8 mouse cellular contexts compared by ENCODE assay signal in the genomic region with DNA sequence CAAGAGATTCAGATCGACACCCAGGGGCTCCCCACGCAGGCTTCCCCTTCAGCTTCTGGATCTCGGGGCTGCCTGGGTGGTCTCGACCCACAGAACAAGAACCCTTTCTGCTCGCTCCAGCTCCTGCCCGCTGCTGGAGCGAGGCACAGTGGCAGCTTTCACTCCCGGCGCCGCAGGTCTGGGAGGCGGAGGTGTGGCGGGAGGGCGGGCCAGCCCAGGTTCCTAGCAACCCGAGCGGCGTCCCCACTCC. TPM values are rescaled to one million over a fixed set of nuclear protein-coding genes. Genes with fewer than 3 reads are reported as not detected.
DNase-seq lines count a peak whose midpoint lies in the region; ATAC-seq and TF ChIP-seq lines count a peak whose summit lies in the region.

No protein-coding gene starts in this region.

- H3K4me1 ChIP-seq in spleen, adult 2 months (ENCODE audit: control insufficient read depth, insufficient read depth, insufficient read length) = peaks cover 16% of the 10 kb centered on the region; the same call in 1 of the 2 replicates
- peaks cover 69% of the 10 kb centered on the region for H3K4me1 ChIP-seq in hindbrain, embryonic 10.5 days (replicated peaks)
- H3K4me1 ChIP-seq in lung, embryonic 16.5 days (replicated peaks; ENCODE audit: control insufficient read depth, insufficient read depth, low read length) = peaks cover 22% of the 10 kb centered on the region

- H3K27ac ChIP-seq in spleen, adult 2 months (ENCODE audit: insufficient read depth, low read length) = no peak overlapping the region
- H3K27ac ChIP-seq in hindbrain, embryonic 10.5 days = peak overlapping the region; percentile 97
- H3K27ac ChIP-seq in lung, embryonic 16.5 days (ENCODE audit: low read length) = peak overlapping the region; percentile 91

- TF ChIP-seq CTCF in spleen, adult 2 months (IDR thresholded peaks at IDR 0.05; ENCODE audit: extremely low read depth, insufficient read depth, insufficient read length, insufficient replicate concordance) = no peak

- under 1% methylated on average over 16 of the region's 16 CpGs for WGBS in spleen, adult 2 months
- WGBS in hindbrain, embryonic 10.5 days = under 1% methylated on average over 16 of the region's 16 CpGs
- under 1% methylated on average over 16 of the region's 16 CpGs for WGBS in lung, embryonic 16.5 days

- peak; percentile 49 for DNase-seq in adrenal gland, postnatal 25 days
- DNase-seq in adrenal gland, postnatal 4 days (ENCODE audit: low spot score in 2 of 2) = no peak
- peak in 1 of 2 experiments; percentile 15 for DNase-seq in spleen, adult 2 months (ENCODE audit: low read depth in 1 of 2, low spot score in 2 of 2)
- DNase-seq in spleen, postnatal 36 days (ENCODE audit: low spot score in 2 of 2) = no peak
- no peak for DNase-seq in hindbrain, embryonic 10.5 days (ENCODE audit: low spot score)
- no peak for DNase-seq in retina, embryonic 14.5 days (ENCODE audit: low spot score)

- H3K4me2 ChIP-seq in lung, embryonic 16.5 days (ENCODE audit: low read depth, low read length) = peak overlapping the region; percentile 99

- H3K9me3 ChIP-seq in hindbrain, embryonic 10.5 days = no peaks in the 10 kb centered on the region
- H3K9me3 ChIP-seq in lung, embryonic 16.5 days (ENCODE audit: control insufficient read depth, low read length) = no peaks in the 10 kb centered on the region

- H3K27me3 ChIP-seq in spleen, adult 2 months (ENCODE audit: control insufficient read depth, insufficient read depth, low read length) = no peaks in the 10 kb centered on the region
- peaks cover 56% of the 10 kb centered on the region for H3K27me3 ChIP-seq in hindbrain, embryonic 10.5 days (ENCODE audit: insufficient read depth, poor library complexity, severe bottlenecking)
- H3K27me3 ChIP-seq in lung, embryonic 16.5 days (ENCODE audit: control insufficient read depth, insufficient read depth, low read depth, low read length) = no peaks in the 10 kb centered on the region

- no peak for TF ChIP-seq POLR2A in spleen, adult 2 months (IDR thresholded peaks at IDR 0.05; ENCODE audit: low read depth, low read length)

- H3K9ac ChIP-seq in lung, embryonic 16.5 days (ENCODE audit: low read length) = peak overlapping the region; percentile 92

- peak; percentile 66 for ATAC-seq in lung, embryonic 16.5 days (ENCODE audit: low read depth)
- ATAC-seq in granulocyte monocyte progenitor cell, adult 5-6 weeks (replicated peaks; ENCODE audit: poor library complexity, severe bottlenecking) = no peak

- H3K4me3 ChIP-seq in spleen, adult 2 months (ENCODE audit: extremely low read depth, insufficient read depth, insufficient read length) = peak overlapping the region; percentile 80
- peak overlapping the region; percentile 95 for H3K4me3 ChIP-seq in hindbrain, embryonic 10.5 days
- H3K4me3 ChIP-seq in lung, embryonic 16.5 days (ENCODE audit: low read length) = peak overlapping the region; percentile 93

- no peaks in the 10 kb centered on the region for H3K36me3 ChIP-seq in spleen, adult 2 months (ENCODE audit: control insufficient read depth, insufficient read depth, low read length)
- H3K36me3 ChIP-seq in hindbrain, embryonic 10.5 days = no peaks in the 10 kb centered on the region
- H3K36me3 ChIP-seq in lung, embryonic 16.5 days (ENCODE audit: control insufficient read depth, insufficient read depth, low read length) = no peaks in the 10 kb centered on the region

RNA-seq across cellular contexts. Expression of gene Nin, which starts 2.5 kb away (rescaled TPM):
- 30.8 and 42.1 TPM in 2 replicates for total RNA-seq in adrenal gland, postnatal 25 days (2021)
- total RNA-seq in adrenal gland, postnatal 4 days (2021) = 10 to 100 TPM; 44.6 to 45.0 TPM
- polyA plus RNA-seq in spleen, adult 2 months (2012; rRNA removed) = 11.5 and 14.1 TPM in 2 replicates
- 10.3 and 13.7 TPM in 2 replicates for polyA plus RNA-seq in hindbrain, embryonic 10.5 days (2016; fragmentation: Nextera tagmentation; extraction: Ambion mirVana)
- polyA plus RNA-seq in lung, embryonic 16.5 days (2015; fragmentation: Nextera tagmentation; extraction: Ambion mirVana) = 11.8 and 12.5 TPM in 2 replicates
- total RNA-seq in granulocyte monocyte progenitor cell, adult 5-6 weeks (2014; fragmentation: Nextera tagmentation) = 136 and 157 TPM in 2 replicates
- total RNA-seq in granulocyte monocyte progenitor cell, adult 5-6 weeks (2017) = 193 and 259 TPM in 2 replicates

RNA-seq across cellular contexts. Expression of gene Abhd12b, which starts 42.9 kb away (rescaled TPM):
- not detected in 2 replicates for total RNA-seq in adrenal gland, postnatal 25 days (2021)
- not detected for total RNA-seq in adrenal gland, postnatal 4 days (2021)
- polyA plus RNA-seq in spleen, adult 2 months (2012; rRNA removed) = not detected in 2 replicates
- polyA plus RNA-seq in hindbrain, embryonic 10.5 days (2016; fragmentation: Nextera tagmentation; extraction: Ambion mirVana) = not detected in 2 replicates
- polyA plus RNA-seq in lung, embryonic 16.5 days (2015; fragmentation: Nextera tagmentation; extraction: Ambion mirVana) = not detected in 2 replicates
- total RNA-seq in granulocyte monocyte progenitor cell, adult 5-6 weeks (2014; fragmentation: Nextera tagmentation) = not detected in 2 replicates
- not detected in 2 replicates for total RNA-seq in granulocyte monocyte progenitor cell, adult 5-6 weeks (2017)
